Mouse (Mus musculus) c-Kit-negative CD71-positive TER-119-positive erythroid progenitor cells, embryonic 14.5 days (primary cell): ENCODE data around the gene Satb1.

Source experiments
- DNase-seq: peaks from one replicate; pipeline ENCODE4 v3.0.0-alpha.2; 2013; ENCODE audit warnings: low read depth, low spot score

Gene Satb1

DNA sequence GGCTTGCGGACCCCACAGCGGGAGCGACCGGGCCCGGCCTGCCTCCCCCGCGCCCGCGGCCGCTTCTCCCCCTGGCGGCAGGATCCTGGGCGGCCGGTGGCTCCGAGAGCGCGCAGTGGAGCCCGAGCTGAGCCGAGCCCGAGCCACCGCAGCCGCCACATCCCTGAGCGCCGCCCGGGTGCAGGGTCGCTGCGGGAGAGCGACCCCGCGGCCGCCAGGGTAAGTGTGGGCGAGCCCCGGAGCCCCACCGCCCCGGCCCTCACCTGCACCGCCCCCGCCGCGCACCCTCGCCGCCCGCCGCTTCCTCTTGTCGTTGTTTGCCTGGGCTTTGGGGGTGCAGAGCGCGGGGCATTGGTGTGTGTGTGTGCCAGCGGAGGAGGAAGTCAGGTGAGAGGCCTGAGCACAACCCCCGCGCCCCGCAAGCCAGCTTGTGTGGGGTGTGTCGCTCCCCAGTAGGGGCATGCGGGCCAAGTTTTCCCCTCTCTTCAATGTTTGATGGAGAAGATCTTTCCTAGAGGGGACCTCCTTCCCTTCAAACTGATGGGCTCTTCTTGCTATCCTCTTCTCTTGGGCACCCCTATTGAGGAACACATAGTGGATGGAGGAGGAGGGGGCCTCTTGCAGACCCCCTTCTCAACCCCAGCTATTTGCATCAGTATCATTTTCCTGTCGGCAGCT, at the start of gene Satb1:
Satb1 (minus strand) TSS at position 391 of the 678 bp plus-strand sequence.
- no peak for DNase-seq

DNA sequence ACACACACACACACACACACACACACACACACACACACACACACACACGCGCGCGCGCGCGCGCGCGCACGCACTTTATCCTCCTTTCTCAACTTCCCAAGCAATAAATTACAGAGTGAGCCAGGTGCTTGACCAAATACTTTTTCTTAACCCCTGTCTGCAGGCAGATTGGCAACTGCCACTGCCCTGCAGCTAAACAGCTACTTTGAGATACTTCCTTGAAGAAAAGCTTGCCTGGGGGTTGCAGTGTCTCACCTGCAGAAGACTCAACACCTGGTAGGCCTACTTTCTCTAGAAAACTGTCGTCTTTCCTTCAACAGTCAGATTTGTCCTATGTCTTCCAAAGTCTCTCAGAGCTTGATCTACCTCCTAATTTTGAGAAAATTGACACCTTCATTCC, 49.5 kb upstream of the Satb1 start:
- no peak for DNase-seq

DNA sequence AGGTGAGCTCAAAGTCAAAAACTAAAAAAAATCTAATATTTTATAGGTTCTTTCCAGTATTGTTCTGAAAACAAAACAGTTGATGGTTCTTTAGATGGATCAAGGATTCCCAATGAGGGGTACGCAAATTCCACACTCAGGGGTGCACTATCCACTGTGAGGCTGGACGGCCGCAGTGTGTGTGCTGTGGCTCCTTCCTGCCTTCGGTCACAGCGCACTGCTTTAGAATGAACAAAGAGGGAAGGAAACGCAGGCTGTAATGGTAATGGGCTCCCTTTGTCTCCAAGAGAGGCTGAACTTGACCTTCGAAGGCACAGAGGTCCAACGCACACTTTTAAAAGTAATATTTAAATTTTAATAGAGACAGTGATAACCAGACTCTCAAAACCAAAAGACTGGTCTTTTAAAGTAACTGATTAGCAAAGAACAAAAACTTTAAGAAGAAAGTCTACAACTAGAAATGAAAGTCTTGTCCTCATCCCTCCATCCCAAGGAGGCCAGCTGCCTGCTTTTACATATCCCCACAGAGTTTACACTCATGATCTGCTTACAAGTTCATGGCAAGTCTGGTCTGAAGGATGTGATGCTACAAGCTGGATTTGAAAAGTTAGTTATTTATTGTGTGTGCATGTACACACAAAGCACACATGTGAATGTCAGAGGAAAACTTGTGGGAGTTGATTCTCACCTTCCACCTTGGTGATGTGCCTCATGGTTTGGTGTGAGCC, 48.0 kb upstream of the Satb1 start:
- no peak for DNase-seq

DNA sequence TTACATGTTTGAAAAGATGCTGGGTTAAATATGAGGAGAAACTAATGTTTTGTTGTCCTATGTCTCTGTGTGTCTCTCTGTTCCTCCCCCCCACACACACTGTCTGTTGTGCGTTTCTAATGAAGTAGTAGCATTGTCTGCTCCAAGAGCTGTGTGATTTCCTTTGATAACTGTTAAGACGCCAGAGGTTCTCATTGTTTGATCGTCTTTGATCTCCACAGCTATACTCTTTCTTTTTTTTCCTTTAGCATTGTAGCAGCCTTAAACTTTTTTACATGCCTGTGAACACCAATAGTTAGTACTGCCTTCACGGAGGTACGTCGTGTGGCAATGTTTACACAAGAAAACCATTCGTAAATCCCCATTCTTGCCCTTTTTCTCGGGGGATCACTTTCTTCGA, 47.1 kb upstream of the Satb1 start:
- no peak for DNase-seq

DNA sequence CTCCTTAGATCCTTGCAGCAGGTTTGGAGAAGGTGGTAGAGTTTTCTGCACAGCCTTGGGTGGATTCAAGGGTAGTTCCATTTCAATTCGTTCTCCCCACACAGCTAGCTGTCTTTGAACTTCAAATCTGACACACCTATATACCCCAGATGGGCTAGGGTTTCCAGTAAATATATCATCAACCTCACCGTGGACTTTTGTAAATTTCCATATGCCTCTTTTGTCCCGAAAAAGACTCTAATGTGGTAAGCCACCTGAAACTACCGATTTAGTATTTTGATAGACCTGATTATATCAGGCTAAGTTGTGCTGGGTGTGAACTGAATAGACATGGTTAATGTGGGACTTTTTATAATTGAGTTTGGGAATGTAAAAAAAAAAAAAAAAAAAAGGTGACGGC, 46.6 kb upstream of the Satb1 start:
- no peak for DNase-seq

GRCm38 (mm10) chr17:51879171-51879570, 46.1 kb upstream of the Satb1 start:
- no peak for DNase-seq

GRCm38 (mm10) chr17:51876471-51876870, 43.4 kb upstream of the Satb1 start:
- no peak for DNase-seq

- DNase-seq, result no peak
Observed at GRCm38 (mm10) chr17:51857616-51858015, 24.5 kb upstream of the Satb1 start.

- DNase-seq, result no peak
Observed at GRCm38 (mm10) chr17:51856332-51856731, 23.2 kb upstream of the Satb1 start.

GRCm38 (mm10) chr17:51855261-51855660, 22.2 kb upstream of the Satb1 start:
- no peak for DNase-seq

GRCm38 (mm10) chr17:51853952-51854351, 20.9 kb upstream of the Satb1 start:
- DNase-seq, result no peak

GRCm38 (mm10) chr17:51840596-51840995, 7.5 kb upstream of the Satb1 start:
- DNase-seq, result no peak

GRCm38 (mm10) chr17:51839484-51839883, 6.4 kb upstream of the Satb1 start:
- DNase-seq, result no peak

DNA sequence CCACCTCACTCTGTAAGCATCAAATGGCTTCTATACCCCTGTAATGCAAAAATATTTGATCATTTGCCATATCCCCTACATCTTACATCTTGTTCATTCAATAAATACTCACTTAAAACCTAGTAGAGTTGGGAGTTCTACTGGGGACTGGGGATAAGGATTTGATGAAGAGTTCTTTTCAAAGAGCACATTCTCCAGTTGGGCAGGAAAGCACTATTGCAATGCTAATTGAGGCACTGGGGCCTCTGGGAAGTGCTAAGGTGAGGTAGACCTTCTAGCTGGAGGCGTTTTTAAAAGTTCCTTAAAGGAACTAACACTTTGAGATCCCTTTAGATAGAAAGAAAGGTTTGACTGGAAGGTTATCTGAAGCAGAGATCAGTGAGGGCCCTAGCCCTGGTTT, 3.8 kb upstream of the Satb1 start:
- no peak for DNase-seq

DNA sequence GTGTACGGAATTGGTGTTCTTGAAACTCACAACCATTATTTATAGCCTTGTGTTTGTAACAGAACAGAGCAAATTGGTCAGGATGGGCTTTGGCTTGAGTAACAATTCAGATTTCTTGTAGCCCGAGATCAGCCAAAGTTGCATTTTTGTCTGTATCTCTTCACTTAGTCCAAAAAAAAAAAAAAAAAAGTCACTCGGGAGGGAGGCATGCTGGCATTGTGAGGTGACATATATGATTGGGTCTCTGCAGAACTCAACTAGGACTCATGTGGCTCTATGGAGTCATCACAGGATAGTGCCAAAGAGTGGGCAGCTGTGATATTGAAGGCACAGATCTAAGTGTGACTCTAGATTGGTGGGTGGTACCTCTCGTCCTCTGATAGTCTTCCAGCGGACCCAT, 3.2 kb upstream of the Satb1 start:
- DNase-seq, result no peak

DNA sequence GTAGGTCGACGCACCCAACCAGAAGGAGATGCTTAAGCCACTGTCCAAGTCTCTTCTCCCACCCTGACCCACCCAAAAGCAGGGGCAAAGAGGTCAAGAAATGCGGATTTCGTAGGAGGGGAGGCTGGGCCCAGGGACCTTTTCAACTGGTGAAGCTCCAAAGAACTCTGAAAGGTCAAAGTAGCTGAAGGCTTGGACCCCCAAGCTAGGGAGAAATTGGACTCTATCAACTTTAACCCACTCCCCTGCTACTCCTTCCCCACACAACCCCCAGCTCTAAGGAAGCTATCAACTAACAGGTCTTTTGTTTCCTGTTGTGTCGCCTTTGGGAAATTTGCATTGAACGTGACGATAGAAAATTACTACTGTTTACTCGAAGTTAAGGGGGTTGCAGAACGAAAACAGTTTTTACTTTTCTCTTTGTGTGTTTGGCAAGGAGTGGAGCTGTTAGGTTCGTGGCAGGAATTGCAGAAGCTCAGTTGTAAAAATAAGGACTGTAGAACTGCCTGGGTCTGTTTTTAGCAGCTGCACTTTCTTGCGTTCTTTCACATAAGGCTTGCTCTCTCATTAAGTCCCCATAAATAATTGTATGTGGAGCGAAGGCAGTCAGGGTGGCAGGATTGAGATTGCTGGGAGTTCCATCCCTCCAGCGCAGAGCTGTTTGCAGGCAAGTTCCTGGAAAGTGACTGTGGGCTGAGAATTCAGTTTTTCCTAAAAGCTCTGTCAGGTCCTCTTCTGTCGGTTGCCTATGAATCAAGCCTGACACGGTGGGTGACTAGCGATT, 680 bp upstream of the Satb1 start:
- no peak for DNase-seq

DNA sequence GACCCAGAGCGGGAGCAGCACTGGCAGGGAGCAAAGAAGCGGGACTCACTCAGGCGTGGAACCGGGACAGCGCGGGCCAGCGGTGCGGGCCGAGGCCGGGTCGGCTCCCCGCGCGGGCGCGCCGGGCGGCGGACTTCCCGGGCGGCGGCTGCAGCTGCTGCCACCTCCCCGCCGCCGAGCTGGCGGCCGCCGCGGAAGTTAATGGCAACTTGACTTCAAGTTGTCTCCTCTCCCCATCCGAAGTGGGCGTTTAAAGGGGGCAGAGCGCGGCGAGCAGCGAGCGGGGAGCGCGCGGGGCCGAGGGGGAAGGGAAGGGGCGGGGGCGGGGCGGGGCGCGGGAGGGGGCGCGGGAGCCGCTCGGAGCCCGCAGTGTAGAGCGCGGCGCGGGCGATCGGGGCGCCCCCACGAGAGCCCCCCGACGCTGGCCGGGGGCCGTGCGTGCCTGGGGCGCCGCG, 642 bp downstream of the Satb1 start:
- DNase-seq, result no peak

DNA sequence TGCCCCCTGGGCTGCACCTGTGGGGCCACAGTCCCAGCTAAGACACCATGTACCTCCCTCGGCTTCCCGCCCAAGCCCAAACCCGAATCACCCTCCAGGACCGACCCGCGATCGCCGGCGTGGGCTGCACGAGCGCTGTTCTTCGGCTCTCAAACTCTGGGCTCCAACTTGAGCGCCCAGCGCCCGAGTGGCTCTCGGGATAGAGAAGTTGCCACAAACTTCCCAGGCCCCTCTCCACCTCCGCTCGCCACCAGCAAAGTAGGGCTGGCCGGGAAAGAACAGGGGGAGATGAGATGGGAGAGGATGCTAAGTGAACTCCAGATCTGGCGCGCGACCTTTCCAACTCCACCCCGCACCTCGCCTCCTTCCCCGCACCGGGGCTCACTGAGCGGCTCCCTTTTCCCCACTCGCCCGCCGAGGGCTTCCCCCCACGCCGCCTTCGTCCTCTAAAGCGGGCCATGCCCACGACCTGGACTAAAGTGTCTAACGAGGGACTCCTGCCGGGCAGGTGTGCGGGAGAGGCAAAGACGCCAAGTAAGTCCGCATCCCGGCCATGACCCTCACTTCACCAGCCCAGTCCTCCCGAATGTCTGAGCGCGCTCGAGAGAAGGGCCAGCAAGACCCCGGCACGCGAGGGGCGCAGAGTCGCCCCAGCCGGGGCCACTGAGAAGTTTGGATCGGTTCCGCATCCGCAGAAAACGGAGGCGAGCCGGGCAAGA, 1.2 kb downstream of the Satb1 start:
- DNase-seq, result no peak

- DNase-seq, result no peak
Observed at GRCm38 (mm10) chr17:51831121-51831701, 1.9 kb downstream of the Satb1 start.

DNA sequence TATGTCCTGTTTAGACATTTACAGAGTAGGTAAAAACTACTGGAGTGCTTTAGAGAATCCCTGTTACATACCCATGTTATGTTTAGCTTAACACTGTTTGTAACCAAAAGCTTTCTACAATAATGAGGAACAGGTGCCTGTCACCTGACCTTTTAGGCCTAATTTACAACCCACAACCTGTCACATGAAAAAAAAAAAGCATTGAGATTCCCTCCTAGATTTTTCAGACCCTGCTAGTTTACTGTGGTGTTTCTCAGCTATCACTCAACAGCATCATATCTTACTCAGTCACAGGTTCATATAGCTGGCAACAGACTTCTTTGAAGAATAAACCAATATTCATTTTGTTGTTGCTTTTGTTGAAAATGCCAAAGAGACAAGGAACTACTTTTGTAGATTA, 3.7 kb downstream of the Satb1 start:
- no peak for DNase-seq

GRCm38 (mm10) chr17:51827922-51828410, 5.1 kb downstream of the Satb1 start:
- DNase-seq, result no peak
